Mouse (Mus musculus): ENCODE data around the gene Nosip. TPM values are rescaled to one million over a fixed set of nuclear protein-coding genes. Genes with fewer than 3 reads are reported as not detected.

Nosip gene
- polyA plus RNA-seq, 1 experiment, result 68.2 TPM

DNA sequence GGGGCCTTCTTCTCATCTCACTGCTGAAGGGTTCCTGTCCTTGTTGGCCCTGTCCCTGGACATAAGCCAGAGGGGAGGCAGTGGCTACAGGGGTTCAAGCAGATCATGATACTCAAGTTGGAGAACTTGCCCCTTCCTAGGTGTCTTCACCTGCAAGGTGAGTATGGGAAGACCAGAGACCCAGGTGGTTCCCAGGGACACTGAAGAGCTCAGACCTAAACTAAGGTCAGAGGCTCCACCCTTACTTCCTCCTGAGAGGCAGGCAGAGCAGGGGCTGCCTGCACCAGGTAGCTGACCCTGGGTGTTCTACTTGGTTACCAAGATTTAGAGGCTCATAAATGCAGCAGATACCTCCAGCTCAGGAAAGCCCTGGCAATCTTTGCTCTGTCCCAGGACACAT, 59.7 kb downstream of the Nosip start:
- Histone ChIP-seq H3K4me1 (ENCODE audit: control insufficient read depth, insufficient read depth, low read length) (peaks cover 23% of the 10 kb centered on the region), H3K4me3 (ENCODE audit: insufficient read depth, low read length) (no peak overlapping the region), H3K27ac (ENCODE audit: insufficient read depth, low read depth, low read length) (no peak overlapping the region)
- no peak for TF ChIP-seq CTCF (IDR thresholded peaks at IDR 0.05; ENCODE audit: low read depth, low read length)
- no peak for TF ChIP-seq POLR2A (IDR thresholded peaks at IDR 0.05; ENCODE audit: borderline replicate concordance, low read depth, low read length)

DNA sequence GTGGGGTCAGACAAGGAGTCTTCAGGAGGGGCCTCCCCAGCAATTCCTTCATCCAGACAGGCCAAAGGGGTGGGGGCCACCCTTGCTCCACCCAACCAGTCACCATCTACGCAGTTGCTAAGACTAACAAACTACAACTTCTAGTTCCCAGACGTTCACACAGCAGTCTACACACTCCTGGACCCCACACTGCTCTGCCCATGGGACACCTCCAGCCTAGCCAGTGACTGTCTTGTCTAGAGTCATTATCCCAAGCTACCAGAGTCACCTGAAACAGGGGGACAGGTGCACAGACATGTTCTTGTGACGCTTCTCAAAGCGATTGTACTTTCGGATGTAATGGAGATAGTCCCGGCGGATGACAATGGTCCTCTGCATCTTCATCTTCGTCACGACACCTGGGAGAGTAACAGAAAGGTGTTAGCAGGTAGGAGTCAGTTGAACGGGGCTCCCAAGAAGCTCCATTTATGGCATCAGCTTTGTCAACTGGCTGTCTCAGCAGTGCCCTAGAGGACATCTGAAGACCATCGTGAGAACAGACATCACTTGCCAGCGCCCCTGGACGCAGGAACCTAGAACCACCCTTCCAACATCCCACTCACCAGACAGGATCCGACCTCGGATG, 60.4 kb downstream of the Nosip start:
- Histone ChIP-seq H3K27ac (ENCODE audit: insufficient read depth, low read depth, low read length) (no peak overlapping the region), H3K4me3 (ENCODE audit: insufficient read depth, low read length) (peak overlapping the region; percentile 87), H3K4me1 (ENCODE audit: control insufficient read depth, insufficient read depth, low read length) (peaks cover 23% of the 10 kb centered on the region)
- TF ChIP-seq CTCF (IDR thresholded peaks at IDR 0.05; ENCODE audit: low read depth, low read length), result no peak
- TF ChIP-seq POLR2A (IDR thresholded peaks at IDR 0.05; ENCODE audit: borderline replicate concordance, low read depth, low read length), result no peak

DNA sequence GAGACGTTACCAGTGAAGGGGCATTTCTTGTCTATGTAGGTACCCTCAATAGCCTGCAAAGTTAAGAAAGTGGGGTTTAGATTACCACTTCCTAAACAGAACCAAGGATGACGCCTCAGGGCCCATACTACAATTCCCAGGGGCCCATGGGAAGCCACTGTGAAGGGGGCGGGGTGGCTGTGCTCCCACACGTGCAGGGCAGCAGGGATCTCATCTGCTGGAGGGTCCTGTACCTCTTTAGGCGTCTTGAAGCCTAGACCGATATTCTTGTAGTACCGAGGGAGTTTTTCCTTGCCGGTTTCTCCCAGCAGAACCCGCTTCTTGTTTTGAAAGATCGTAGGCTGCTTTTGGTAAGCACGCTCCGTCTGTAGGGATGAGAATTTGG, 60.9 kb downstream of the Nosip start:
- peak overlapping the region; percentile 78 for H3K27ac ChIP-seq (ENCODE audit: insufficient read depth, low read depth, low read length)
- TF ChIP-seq POLR2A (IDR thresholded peaks at IDR 0.05; ENCODE audit: borderline replicate concordance, low read depth, low read length) (no peak), CTCF (IDR thresholded peaks at IDR 0.05; ENCODE audit: low read depth, low read length) (no peak)
- H3K4me3 ChIP-seq (ENCODE audit: insufficient read depth, low read length), result peak overlapping the region; percentile 87
- peaks cover 23% of the 10 kb centered on the region for H3K4me1 ChIP-seq (ENCODE audit: control insufficient read depth, insufficient read depth, low read length)

DNA sequence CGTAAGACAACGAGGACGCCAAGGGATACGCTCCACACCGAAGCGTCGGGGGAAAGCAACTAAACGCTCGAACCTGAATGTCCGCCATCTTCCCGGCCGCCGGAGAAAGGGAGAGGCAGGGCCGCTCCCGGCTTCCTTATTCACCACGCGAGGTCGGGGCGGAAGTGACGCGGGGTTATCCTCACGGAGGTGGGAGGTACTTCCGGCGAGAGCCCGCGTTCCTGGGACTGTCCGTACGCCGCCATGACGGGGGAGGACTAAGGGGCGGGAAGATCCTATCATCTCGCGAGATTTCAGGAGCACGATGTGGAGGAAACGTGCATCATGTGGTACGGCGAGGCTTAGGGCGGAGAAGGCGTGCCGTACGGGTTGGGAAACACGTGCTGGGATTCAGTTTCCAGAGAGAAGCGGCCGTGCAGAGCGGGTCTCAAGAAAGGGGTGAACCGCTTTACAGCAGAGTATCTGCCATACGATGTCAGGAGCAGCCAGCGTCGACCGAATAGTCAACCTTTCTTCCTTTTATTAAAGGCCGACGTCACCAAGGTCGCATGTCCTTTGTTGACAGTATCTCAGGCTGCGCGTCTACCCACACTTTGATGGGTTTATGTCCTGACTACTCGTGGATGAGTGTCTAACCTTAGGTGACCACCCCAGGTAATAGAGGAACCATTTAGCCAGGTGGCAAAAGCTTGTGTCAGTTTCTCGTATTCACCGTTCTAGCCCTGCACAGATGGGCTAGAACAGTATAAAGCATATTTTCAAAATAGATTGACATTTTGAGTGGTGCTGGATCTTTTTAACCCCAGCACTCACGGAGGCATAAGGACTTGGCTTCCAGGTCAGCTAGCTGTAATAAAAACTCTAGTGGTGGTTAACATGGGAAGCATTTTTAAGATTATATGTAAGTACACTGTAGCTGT, 62.3 kb downstream of the Nosip start, which contains the start of gene Rps11:
Gene Rps11, minus strand, starts transcription at position 216 of the 920 bp plus-strand sequence.
- no peak for TF ChIP-seq CTCF (IDR thresholded peaks at IDR 0.05; ENCODE audit: low read depth, low read length)
- no peak for TF ChIP-seq POLR2A (IDR thresholded peaks at IDR 0.05; ENCODE audit: borderline replicate concordance, low read depth, low read length)
- Histone ChIP-seq H3K27ac (ENCODE audit: insufficient read depth, low read depth, low read length) (peak within 1 kb of the TSS; percentile 84), H3K4me3 (ENCODE audit: insufficient read depth, low read length) (peak within 1 kb of the TSS; percentile 87), H3K4me1 (ENCODE audit: control insufficient read depth, insufficient read depth, low read length) (peaks cover 23% of the 10 kb centered on the region)

DNA sequence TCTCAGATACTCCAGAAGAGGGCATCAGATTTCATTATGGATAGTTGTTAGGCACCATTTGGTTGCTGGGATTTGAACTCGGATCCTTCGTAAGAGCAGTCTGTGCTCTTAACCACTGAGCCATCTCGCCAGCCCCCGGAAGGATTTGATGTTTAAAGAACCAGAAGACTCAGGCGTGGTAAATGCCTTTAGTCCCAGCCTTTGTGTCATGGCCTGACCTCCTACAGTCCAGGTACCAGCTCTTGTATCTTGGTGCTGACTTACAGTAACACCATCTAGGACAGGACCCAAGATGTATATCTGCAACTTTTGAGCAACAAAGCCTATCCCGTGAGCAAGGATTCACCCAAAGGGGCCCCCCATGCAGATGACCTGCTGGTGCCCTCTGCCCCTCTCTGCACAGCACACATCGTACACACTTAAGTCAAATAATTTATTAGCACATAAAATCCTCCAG, 62.9 kb downstream of the Nosip start:
- Histone ChIP-seq H3K4me3 (ENCODE audit: insufficient read depth, low read length) (peak overlapping the region; percentile 13), H3K4me1 (ENCODE audit: control insufficient read depth, insufficient read depth, low read length) (peaks cover 27% of the 10 kb centered on the region), H3K27ac (ENCODE audit: insufficient read depth, low read depth, low read length) (peak overlapping the region; percentile 84)
- no peak; the same call in 1 of the 2 replicates for TF ChIP-seq CTCF (IDR thresholded peaks at IDR 0.05; ENCODE audit: low read depth, low read length)
- TF ChIP-seq POLR2A (IDR thresholded peaks at IDR 0.05; ENCODE audit: borderline replicate concordance, low read depth, low read length), result no peak

DNA sequence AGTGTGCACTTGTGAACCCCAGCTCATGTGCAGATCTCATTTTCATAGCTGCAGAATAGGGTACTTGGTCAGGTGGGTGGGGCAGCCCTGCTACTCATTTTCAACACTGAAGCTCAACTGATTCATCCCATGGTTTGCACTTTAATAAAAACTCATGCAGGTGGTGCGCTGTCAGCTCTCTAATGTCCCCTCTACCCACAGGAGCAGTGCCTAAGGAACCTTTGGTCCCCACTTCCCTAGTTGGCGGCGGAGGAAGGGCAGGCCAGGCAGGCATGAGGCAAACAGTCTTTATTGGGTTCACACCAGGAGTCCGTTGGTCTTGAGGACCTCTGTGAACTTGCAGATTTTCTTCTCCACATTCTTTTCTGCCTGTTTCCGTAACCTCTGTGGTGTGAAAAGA, 63.4 kb downstream of the Nosip start:
- Histone ChIP-seq H3K27ac (ENCODE audit: insufficient read depth, low read depth, low read length) (peak overlapping the region; percentile 84; the same call in 1 of the 2 replicates), H3K4me1 (ENCODE audit: control insufficient read depth, insufficient read depth, low read length) (peaks cover 28% of the 10 kb centered on the region), H3K4me3 (ENCODE audit: insufficient read depth, low read length) (peak overlapping the region; percentile 72)

DNA sequence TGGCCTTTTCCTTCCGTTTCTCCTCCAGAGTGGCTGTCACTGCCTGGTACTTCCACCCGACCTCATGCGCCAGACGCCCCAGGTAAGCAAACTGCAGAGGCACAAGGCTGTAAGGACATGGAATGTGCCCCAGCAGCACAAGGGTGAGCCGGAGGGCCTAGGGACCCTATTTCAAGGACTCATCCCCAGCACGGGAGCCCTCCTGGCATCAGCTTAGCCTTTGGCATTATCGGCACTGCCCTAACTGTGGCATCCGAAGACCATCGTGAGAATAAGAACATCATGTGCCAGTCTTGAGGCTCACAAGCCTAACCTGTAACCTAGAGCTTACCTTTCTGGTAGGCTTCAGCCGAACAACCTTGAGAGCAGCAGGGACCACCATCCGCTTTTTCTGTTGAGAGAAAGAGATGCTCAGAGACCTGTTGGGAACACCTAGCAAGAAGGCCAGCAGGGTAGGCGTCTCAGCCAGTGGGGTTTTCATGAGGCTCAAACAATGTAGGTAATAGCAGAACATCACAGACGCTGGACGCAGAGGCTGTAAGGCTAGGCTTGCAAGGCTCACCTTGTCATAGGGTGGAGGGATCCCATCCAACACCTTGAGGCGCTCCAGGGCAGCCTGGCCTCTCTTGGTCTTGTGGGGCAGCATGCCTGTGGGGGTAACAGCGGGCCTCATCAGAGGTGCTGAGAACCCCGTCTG, 64.1 kb downstream of the Nosip start:
- Histone ChIP-seq H3K4me1 (ENCODE audit: control insufficient read depth, insufficient read depth, low read length) (peaks cover 28% of the 10 kb centered on the region), H3K4me3 (ENCODE audit: insufficient read depth, low read length) (peak overlapping the region; percentile 72)
- TF ChIP-seq CTCF (IDR thresholded peaks at IDR 0.05; ENCODE audit: low read depth, low read length) (no peak), POLR2A (IDR thresholded peaks at IDR 0.05; ENCODE audit: borderline replicate concordance, low read depth, low read length) (no peak)

DNA sequence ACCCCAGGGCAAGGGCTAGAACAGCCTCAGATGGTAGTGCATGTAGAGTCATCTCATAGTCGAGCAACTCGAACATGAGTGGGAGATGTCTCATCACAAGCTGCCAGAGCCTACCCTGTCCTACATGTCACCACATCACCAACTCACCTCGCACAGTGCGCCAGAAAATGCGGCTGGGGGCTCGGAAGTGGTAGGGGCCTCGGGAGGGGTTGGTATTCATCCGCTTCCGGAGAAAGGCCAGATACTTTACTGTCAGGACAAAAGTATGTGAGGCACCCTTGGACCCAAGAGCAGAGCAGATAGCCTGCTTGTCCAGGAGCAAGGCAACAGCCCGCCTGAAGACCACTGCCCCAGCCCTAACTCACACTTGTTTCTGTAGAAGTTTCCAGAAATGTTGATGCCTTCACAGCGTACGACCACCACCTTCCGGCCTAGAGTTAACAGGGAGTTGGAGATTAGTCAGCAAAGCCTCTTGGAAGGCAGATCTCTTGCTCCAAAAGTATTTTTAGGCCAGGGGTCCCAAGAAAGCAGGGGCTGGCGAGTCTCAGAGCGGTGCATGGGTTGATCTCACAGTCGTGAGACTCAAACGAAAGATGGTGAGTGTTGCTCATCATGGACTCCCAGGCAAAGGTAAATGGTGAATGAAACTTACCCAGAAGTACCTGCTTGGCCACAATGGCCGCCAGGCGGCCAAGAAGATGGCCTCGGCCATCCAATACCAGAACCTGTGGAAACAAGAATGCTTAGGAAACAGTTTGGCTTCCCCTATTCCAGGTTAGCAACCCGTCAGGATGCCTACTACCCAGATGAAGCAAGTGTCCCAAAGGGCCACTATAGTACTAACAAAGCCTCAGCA, 64.8 kb downstream of the Nosip start:
- Histone ChIP-seq H3K4me1 (ENCODE audit: control insufficient read depth, insufficient read depth, low read length) (peaks cover 20% of the 10 kb centered on the region), H3K27ac (ENCODE audit: insufficient read depth, low read depth, low read length) (peak overlapping the region; percentile 84), H3K4me3 (ENCODE audit: insufficient read depth, low read length) (peak overlapping the region; percentile 72)
- TF ChIP-seq POLR2A (IDR thresholded peaks at IDR 0.05; ENCODE audit: borderline replicate concordance, low read depth, low read length) (no peak), CTCF (IDR thresholded peaks at IDR 0.05; ENCODE audit: low read depth, low read length) (no peak)

More for the DNA sequence above, 64.1 kb downstream of the Nosip start:
- peak overlapping the region; percentile 84 for H3K27ac ChIP-seq (ENCODE audit: insufficient read depth, low read depth, low read length)

Other genes starting within 250 kb of the Nosip start
- gene Nup62, start 246.3 kb upstream of the Nosip start, polyA plus RNA-seq (2012; ENCODE audit: insufficient read depth, insufficient read length, missing spikeins), result 30.8 and 36.7 TPM in 2 replicates
- gene Il4i1, start 246.0 kb upstream of the Nosip start, polyA plus RNA-seq (2012; ENCODE audit: insufficient read depth, insufficient read length, missing spikeins), result 1.2 and 3.5 TPM in 2 replicates
- gene Atf5, start 245.8 kb upstream of the Nosip start, polyA plus RNA-seq (2012; ENCODE audit: insufficient read depth, insufficient read length, missing spikeins), result 28.4 and 32.8 TPM in 2 replicates
- gene Akt1s1, start 213.4 kb upstream of the Nosip start, polyA plus RNA-seq (2012; ENCODE audit: insufficient read depth, insufficient read length, missing spikeins), result 36.9 and 45.3 TPM in 2 replicates
- 69.5 and 76.1 TPM in 2 replicates for gene Tbc1d17, start 213.3 kb upstream of the Nosip start, polyA plus RNA-seq (2012; ENCODE audit: insufficient read depth, insufficient read length, missing spikeins)
- 31.2 and 48.7 TPM in 2 replicates for gene Pnkp, start 205.3 kb upstream of the Nosip start, polyA plus RNA-seq (2012; ENCODE audit: insufficient read depth, insufficient read length, missing spikeins)
- 90.1 and 105 TPM in 2 replicates for gene Ptov1, start 192.6 kb upstream of the Nosip start, polyA plus RNA-seq (2012; ENCODE audit: insufficient read depth, insufficient read length, missing spikeins)
- 32.3 and 33.4 TPM in 2 replicates for gene Med25, start 169.7 kb upstream of the Nosip start, polyA plus RNA-seq (2012; ENCODE audit: insufficient read depth, insufficient read length, missing spikeins)
- 11.3 and 14.1 TPM in 2 replicates for gene Fuz, start 166.3 kb upstream of the Nosip start, polyA plus RNA-seq (2012; ENCODE audit: insufficient read depth, insufficient read length, missing spikeins)
- gene Ap2a1, start 132.9 kb upstream of the Nosip start, polyA plus RNA-seq (2012; ENCODE audit: insufficient read depth, insufficient read length, missing spikeins), result 42.3 and 56.7 TPM in 2 replicates
- not detected in 2 replicates for gene Tsks, start 119.2 kb upstream of the Nosip start, polyA plus RNA-seq (2012; ENCODE audit: insufficient read depth, insufficient read length, missing spikeins)
- gene Cpt1c, start 87.6 kb upstream of the Nosip start, polyA plus RNA-seq (2012; ENCODE audit: insufficient read depth, insufficient read length, missing spikeins), result 0.99 and 2.3 TPM in 2 replicates
- gene Prmt1, start 75.9 kb upstream of the Nosip start, polyA plus RNA-seq (2012; ENCODE audit: insufficient read depth, insufficient read length, missing spikeins), result 54.4 and 61.6 TPM in 2 replicates
- 91.0 and 94.7 TPM in 2 replicates for gene Irf3, start 64.8 kb upstream of the Nosip start, polyA plus RNA-seq (2012; ENCODE audit: insufficient read depth, insufficient read length, missing spikeins)
- gene Bcl2l12, start 63.7 kb upstream of the Nosip start, polyA plus RNA-seq (2012; ENCODE audit: insufficient read depth, insufficient read length, missing spikeins), result 15.3 and 16.0 TPM in 2 replicates
- gene Scaf1, start 46.1 kb upstream of the Nosip start, polyA plus RNA-seq (2012; ENCODE audit: insufficient read depth, insufficient read length, missing spikeins), result 44.3 and 47.3 TPM in 2 replicates
- 119 and 123 TPM in 2 replicates for gene Rras, start 44.5 kb upstream of the Nosip start, polyA plus RNA-seq (2012; ENCODE audit: insufficient read depth, insufficient read length, missing spikeins)
- gene Prr12, start 9.5 kb upstream of the Nosip start, polyA plus RNA-seq (2012; ENCODE audit: insufficient read depth, insufficient read length, missing spikeins), result 19.3 and 22.5 TPM in 2 replicates
- gene Prrg2, start 248 bp downstream of the Nosip start, polyA plus RNA-seq (2012; ENCODE audit: insufficient read depth, insufficient read length, missing spikeins), result 22.9 and 23.6 TPM in 2 replicates
- 3.1 and 4.6 TPM in 2 replicates for gene Rcn3, start 29.8 kb downstream of the Nosip start, polyA plus RNA-seq (2012; ENCODE audit: insufficient read depth, insufficient read length, missing spikeins)
- gene Fcgrt, start 41.4 kb downstream of the Nosip start, polyA plus RNA-seq (2012; ENCODE audit: insufficient read depth, insufficient read length, missing spikeins), result 149 and 150 TPM in 2 replicates
- gene Rps11, start 62.0 kb downstream of the Nosip start, polyA plus RNA-seq (2012; ENCODE audit: insufficient read depth, insufficient read length, missing spikeins), result 1,675 and 1,722 TPM in 2 replicates
- gene Rpl13a, start 66.3 kb downstream of the Nosip start, polyA plus RNA-seq (2012; ENCODE audit: insufficient read depth, insufficient read length, missing spikeins), result 1,569 and 1,898 TPM in 2 replicates
- gene Gm45713, start 73.8 kb downstream of the Nosip start, polyA plus RNA-seq (2012; ENCODE audit: insufficient read depth, insufficient read length, missing spikeins), result not detected in 2 replicates
- gene Flt3l, start 74.0 kb downstream of the Nosip start, polyA plus RNA-seq (2012; ENCODE audit: insufficient read depth, insufficient read length, missing spikeins), result 28.2 and 30.8 TPM in 2 replicates
- 65.7 and 66.7 TPM in 2 replicates for gene Pih1d1, start 91.9 kb downstream of the Nosip start, polyA plus RNA-seq (2012; ENCODE audit: insufficient read depth, insufficient read length, missing spikeins)
- 89.0 and 111 TPM in 2 replicates for gene Aldh16a1, start 92.2 kb downstream of the Nosip start, polyA plus RNA-seq (2012; ENCODE audit: insufficient read depth, insufficient read length, missing spikeins)
- gene Slc17a7, start 101.5 kb downstream of the Nosip start, polyA plus RNA-seq (2012; ENCODE audit: insufficient read depth, insufficient read length, missing spikeins), result not detected in 2 replicates
- gene Gfy, start 117.1 kb downstream of the Nosip start, polyA plus RNA-seq (2012; ENCODE audit: insufficient read depth, insufficient read length, missing spikeins), result not detected in 2 replicates
- not detected in 2 replicates for gene Pth2, start 118.6 kb downstream of the Nosip start, polyA plus RNA-seq (2012; ENCODE audit: insufficient read depth, insufficient read length, missing spikeins)
- 0.24 TPM in 1 of 2 replicates, not detected in the other for gene Ccdc155, start 142.5 kb downstream of the Nosip start, polyA plus RNA-seq (2012; ENCODE audit: insufficient read depth, insufficient read length, missing spikeins)
- gene Dkkl1, start 149.7 kb downstream of the Nosip start, polyA plus RNA-seq (2012; ENCODE audit: insufficient read depth, insufficient read length, missing spikeins), result not detected in 2 replicates
- gene Tead2, start 153.3 kb downstream of the Nosip start, polyA plus RNA-seq (2012; ENCODE audit: insufficient read depth, insufficient read length, missing spikeins), result 2.1 TPM in 1 of 2 replicates, not detected in the other
- 238 and 243 TPM in 2 replicates for gene Cd37, start 176.7 kb downstream of the Nosip start, polyA plus RNA-seq (2012; ENCODE audit: insufficient read depth, insufficient read length, missing spikeins)
- gene Slc6a16, start 178.7 kb downstream of the Nosip start, polyA plus RNA-seq (2012; ENCODE audit: insufficient read depth, insufficient read length, missing spikeins), result not detected in 2 replicates
- not detected in 2 replicates for gene Slc6a21, start 215.1 kb downstream of the Nosip start, polyA plus RNA-seq (2012; ENCODE audit: insufficient read depth, insufficient read length, missing spikeins)